Mouse (Mus musculus) heart, postnatal 0 days (tissue): ENCODE results near the gene Serpina3g. TPM values are rescaled to one million over a fixed set of nuclear protein-coding genes. Genes with fewer than 3 reads are reported as not detected.

ENCODE experiments used
- ATAC-seq: fragments of 200-750 bp; cut with Nextera tagmentation; 2 replicates; pipeline ENCODE4 v1.8.0; 2017; ENCODE audit warnings: low read depth, moderate number of reproducible peaks, moderate library complexity; ENCODE audit not compliant: insufficient read depth
- DNase-seq: peaks from one replicate; pipeline ENCODE4 v3.0.0-alpha.2; 2016; ENCODE audit warnings: low spot score
- H3K27ac ChIP-seq: fragments of 300-500 bp; sonication (generic); 2 replicates; pipeline ENCODE4 v1.5.1; 2014; ENCODE audit warnings: low read depth, mild to moderate bottlenecking
- H3K27me3 ChIP-seq: fragments of 300-500 bp; sonication (generic); 2 replicates; pipeline ENCODE4 v1.6.1; 2014; ENCODE audit warnings: low read length, mixed read lengths; ENCODE audit not compliant: control insufficient read depth, insufficient read depth
- H3K36me3 ChIP-seq: fragments of 300-500 bp; sonication (generic); replicated peaks from 2 replicates; pipeline ENCODE4 v1.6.1; 2014; ENCODE audit warnings: low read length, mixed read lengths; ENCODE audit not compliant: control insufficient read depth, insufficient read depth
- H3K4me1 ChIP-seq: fragments of 300-500 bp; sonication (generic); 2 replicates; pipeline ENCODE4 v1.6.1; 2014; ENCODE audit warnings: antibody characterized with exemption; ENCODE audit not compliant: control insufficient read depth, insufficient read depth
- H3K4me2 ChIP-seq: fragments of 300-500 bp; sonication (generic); 2 replicates; pipeline ENCODE4 v1.6.1; 2014; ENCODE audit warnings: low read depth, mild to moderate bottlenecking, low read length, moderate library complexity
- H3K4me3 ChIP-seq: fragments of 300-500 bp; sonication (generic); 2 replicates; pipeline ENCODE4 v1.5.1; 2014; ENCODE audit warnings: low read depth, low read length
- H3K9ac ChIP-seq: fragments of 300-500 bp; sonication (generic); replicated peaks from 2 replicates; pipeline ENCODE4 v1.6.1; 2014; ENCODE audit warnings: low read depth, low read length, mixed read lengths
- H3K9me3 ChIP-seq: fragments of 300-500 bp; sonication (generic); replicated peaks from 2 replicates; pipeline ENCODE4 v1.6.1; 2016; ENCODE audit warnings: low read length; ENCODE audit not compliant: control insufficient read depth
- CTCF ChIP-seq: IDR thresholded peaks from 2 replicates; pipeline ENCODE4 v1.5.1; 2016; ENCODE audit warnings: antibody characterized with exemption, control low read depth, low read depth
- EP300 ChIP-seq: IDR thresholded peaks from 2 replicates; pipeline ENCODE4 v1.6.1; 2016; ENCODE audit warnings: antibody characterized with exemption, low read depth
- WGBS: fragments of 180-500 bp; shearing (Covaris S2); extraction: QIAGEN DNeasy Blood & Tissue Kit; methylation state at CpG from one replicate; pipeline ENCODE4 v1.1.7; 2014; 5-methylcytosine and 5-hydroxymethylcytosine counted together
- polyA plus RNA-seq: library from polyadenylated mRNA; unstranded; fragments of >200 nt; fragmentation: Nextera tagmentation; extraction: Ambion mirVana; gene quantifications from 2 replicates; pipeline ENCODE4 v1.2.1, GENCODE M21; 2015
- total RNA-seq: library from RNA; depleted of rRNA; stranded (reverse); fragments of >200 nt; gene quantifications from 2 replicates; pipeline ENCODE4 v1.2.3, GENCODE M21; 2014; ENCODE audit warnings: low replicate concordance

Gene Serpina3g
- total and polyA plus RNA-seq, 2 experiments from 2014 or later = 3.3 to 12.6 TPM

DNA sequence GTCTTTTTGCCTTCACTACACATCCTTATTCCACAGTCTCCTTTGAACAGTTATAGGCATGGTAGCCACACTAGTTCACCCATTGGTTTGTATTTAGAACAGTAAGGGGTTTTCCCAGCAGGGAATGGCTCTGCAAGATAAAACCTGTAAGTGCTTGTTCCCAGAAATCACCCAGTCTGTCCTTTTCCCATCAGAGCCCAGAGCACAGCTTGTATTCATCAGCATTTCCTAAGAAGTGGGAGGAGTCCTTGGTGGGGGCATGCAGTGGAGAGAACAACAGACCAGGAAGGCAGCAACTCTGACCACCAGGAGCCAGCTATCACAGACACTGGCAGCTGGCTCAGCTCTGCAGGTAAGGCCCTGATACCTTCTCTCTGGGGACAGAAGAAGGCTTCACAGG, 26.8 kb downstream of the Serpina3g start, which contains the start of gene Serpina3i:
Serpina3i (plus strand) TSS at position 260 of the 400 bp plus-strand sequence.
- Histone ChIP-seq H3K4me2 (no peak within 1 kb of the TSS), H3K27me3 (no peaks in the 10 kb centered on the region), H3K4me1 (no peaks in the 10 kb centered on the region), H3K9me3 (no peaks in the 10 kb centered on the region), H3K36me3 (no peaks in the 10 kb centered on the region), H3K4me3 (no peak within 1 kb of the TSS), H3K9ac (no peak within 1 kb of the TSS), H3K27ac (no peak within 1 kb of the TSS)
- DNase-seq (no peak), ATAC-seq (no peak)
- no peak for TF ChIP-seq CTCF
- TF ChIP-seq EP300 = no peak

DNA sequence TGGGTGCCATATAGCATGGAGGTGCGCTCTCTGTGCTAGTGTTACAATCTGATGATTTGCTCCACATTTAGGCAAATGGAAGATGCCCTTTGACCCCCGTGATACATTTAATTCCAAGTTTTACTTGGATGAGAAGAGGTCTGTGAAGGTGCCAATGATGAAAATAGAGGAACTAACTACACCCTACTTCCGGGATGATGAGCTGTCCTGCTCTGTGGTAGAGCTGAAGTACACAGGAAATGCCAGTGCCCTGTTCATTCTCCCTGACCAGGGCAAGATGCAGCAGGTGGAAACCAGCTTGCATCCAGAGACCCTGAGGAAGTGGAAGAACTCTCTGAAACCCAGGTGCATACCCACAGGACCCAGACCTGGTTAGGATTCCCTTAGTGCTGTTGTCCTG, 30.3 kb downstream of the Serpina3g start:
- no peak overlapping the region for H3K27ac ChIP-seq
- H3K9me3 ChIP-seq = no peaks in the 10 kb centered on the region
- no peaks in the 10 kb centered on the region for H3K27me3 ChIP-seq
- no peaks in the 10 kb centered on the region for H3K36me3 ChIP-seq
- H3K4me1 ChIP-seq = no peaks in the 10 kb centered on the region
- TF ChIP-seq CTCF (no peak), EP300 (no peak)
- ATAC-seq = no peak
- DNase-seq = no peak
- no peak overlapping the region for H3K9ac ChIP-seq
- no peak overlapping the region for H3K4me3 ChIP-seq
- WGBS = 68% methylated on average over 3 of the region's 3 CpGs
- no peak overlapping the region for H3K4me2 ChIP-seq

DNA sequence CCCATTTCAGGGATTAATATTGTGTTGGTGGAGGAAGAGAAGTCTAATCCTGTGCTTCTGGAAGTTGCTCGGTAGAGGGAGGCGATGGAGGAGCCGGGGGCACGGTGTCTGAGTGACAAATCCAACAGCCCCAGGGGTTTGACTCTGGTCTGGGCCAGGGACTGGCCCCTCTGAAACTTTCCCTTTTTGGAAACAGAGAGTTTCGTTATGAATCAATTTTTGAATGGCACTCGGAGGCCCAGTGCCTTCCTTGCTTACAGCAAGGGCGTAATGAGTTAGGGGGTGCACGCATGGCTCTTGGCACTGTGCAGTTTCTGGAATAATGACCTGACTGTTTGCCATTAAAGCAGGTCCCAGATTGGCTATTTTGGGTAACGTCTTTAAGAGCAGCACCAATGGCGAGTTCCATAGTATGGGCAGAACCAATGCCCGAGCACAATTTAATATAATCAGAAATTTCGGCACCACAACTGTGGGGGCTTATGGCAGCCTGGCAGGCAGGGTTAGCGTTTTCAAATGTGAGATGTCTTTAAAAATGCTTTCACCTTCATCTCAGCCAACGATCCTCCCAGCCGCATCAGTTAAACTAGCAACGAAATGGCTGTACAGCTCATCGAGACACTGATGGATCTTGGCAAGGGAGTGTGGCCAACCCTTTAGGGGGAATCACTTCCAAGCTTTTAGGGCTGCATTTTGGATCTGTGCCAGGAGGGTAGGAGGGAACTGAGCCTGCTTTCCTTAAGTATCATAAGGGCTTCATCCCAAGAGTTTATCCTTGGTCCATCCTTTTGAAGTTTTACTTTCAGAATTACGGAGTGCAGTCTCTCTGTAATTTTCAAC, 42.4 kb downstream of the Serpina3g start:
- 0 out of 2 replicates have a peak, but pooled peaks cover 1% of the 10 kb centered on the region for H3K9me3 ChIP-seq
- no peaks in the 10 kb centered on the region for H3K36me3 ChIP-seq
- TF ChIP-seq CTCF = no peak
- TF ChIP-seq EP300 = no peak
- ATAC-seq (no peak), DNase-seq (no peak)
- no peak overlapping the region for H3K9ac ChIP-seq
- 81% methylated on average over 18 of the region's 18 CpGs for WGBS
- H3K4me1 ChIP-seq = no peaks in the 10 kb centered on the region
- no peak overlapping the region for H3K27ac ChIP-seq
- H3K4me2 ChIP-seq = no peak overlapping the region
- H3K4me3 ChIP-seq = no peak overlapping the region
- H3K27me3 ChIP-seq = no peaks in the 10 kb centered on the region

DNA sequence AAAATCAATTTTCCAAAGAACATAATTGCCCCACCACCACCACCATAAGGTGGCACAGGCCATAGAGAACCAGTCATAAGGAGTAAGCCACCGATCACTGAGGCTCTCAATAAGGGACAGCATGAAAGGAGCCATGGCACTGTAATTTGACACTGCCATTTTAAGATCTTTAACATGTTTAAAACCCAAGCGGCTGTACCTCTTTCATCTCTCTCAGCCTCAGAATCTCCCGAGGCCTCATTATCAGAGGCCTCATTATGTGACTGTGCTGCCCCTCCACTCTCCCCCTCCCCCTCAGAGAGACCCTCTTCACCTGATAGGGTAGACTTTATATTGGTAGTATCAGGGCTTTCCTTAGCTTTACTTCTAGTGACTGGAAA, 43.0 kb downstream of the Serpina3g start:
- TF ChIP-seq EP300 (no peak), CTCF (no peak)
- Histone ChIP-seq H3K9ac (no peak overlapping the region), H3K4me2 (no peak overlapping the region), H3K36me3 (no peaks in the 10 kb centered on the region), H3K4me3 (no peak overlapping the region), H3K9me3 (0 out of 2 replicates have a peak, but pooled peaks cover 3% of the 10 kb centered on the region), H3K27me3 (no peaks in the 10 kb centered on the region), H3K27ac (no peak overlapping the region), H3K4me1 (no peaks in the 10 kb centered on the region)
- no peak for DNase-seq
- 40% methylated on average over 3 of the region's 3 CpGs for WGBS
- no peak for ATAC-seq

DNA sequence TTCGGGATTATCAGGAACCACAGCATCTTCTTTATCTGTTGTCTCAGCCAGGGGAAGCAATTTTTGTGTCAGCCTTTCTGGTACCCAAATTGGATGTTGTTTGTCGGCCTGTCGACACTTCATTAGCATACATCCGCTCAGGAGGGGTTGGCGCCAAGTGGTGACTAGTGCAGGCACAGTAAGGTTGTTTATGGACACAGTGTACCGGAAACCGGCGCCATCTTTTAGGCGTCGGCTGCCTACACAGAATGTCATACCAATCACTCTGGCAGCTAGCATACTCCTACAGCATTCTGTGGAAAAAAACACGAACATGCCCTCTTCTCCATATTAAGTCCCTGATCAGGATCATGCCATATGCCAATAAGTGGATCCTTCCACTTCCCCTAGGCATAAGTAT, 47.3 kb downstream of the Serpina3g start:
- TF ChIP-seq EP300 = no peak
- TF ChIP-seq CTCF = no peak
- Histone ChIP-seq H3K27ac (no peak overlapping the region), H3K4me2 (no peak overlapping the region), H3K9me3 (0 out of 2 replicates have a peak, but pooled peaks cover 3% of the 10 kb centered on the region), H3K4me1 (no peaks in the 10 kb centered on the region), H3K4me3 (no peak overlapping the region), H3K27me3 (no peaks in the 10 kb centered on the region), H3K36me3 (no peaks in the 10 kb centered on the region), H3K9ac (no peak overlapping the region)
- WGBS = 85% methylated on average over 11 of the region's 11 CpGs
- DNase-seq (no peak), ATAC-seq (no peak)

DNA sequence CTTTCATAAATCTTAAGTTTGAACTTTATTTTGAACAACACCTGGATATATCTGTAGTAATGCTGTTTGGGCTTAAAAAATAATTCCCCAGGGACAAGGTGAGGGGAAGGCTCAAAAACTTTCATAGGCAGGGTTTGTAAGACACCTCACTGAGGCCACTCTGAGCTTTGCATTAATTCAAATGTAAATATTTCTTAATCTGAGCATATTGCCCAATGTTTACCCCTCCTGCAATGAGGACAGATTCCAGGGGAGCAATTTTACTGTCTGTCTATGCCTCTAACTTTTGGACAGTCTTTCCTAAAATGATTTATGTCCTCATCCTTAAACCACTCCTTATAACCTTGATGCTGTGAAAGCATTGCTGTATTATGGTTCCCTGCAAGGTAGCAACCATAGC, 52.3 kb downstream of the Serpina3g start:
- Histone ChIP-seq H3K27ac (no peak overlapping the region), H3K36me3 (no peaks in the 10 kb centered on the region), H3K9me3 (0 out of 2 replicates have a peak, but pooled peaks cover 3% of the 10 kb centered on the region), H3K4me2 (no peak overlapping the region), H3K4me3 (no peak overlapping the region), H3K4me1 (no peaks in the 10 kb centered on the region), H3K27me3 (no peaks in the 10 kb centered on the region), H3K9ac (no peak overlapping the region)
- no peak for TF ChIP-seq CTCF
- TF ChIP-seq EP300 = no peak
- ATAC-seq (no peak), DNase-seq (no peak)
